Mouse (Mus musculus): ENCODE data around the gene Prss21. TPM values are rescaled to one million over a fixed set of nuclear protein-coding genes. Genes with fewer than 3 reads are reported as not detected.

Prss21 gene
- polyA plus RNA-seq, 1 experiment, result not detected

Other genes with a start within 250 kb of the Prss21 start
- not detected in 2 replicates for gene Mmp25, start 222.8 kb upstream of the Prss21 start, polyA plus RNA-seq (2012)
- not detected in 2 replicates for gene Bicdl2, start 207.6 kb upstream of the Prss21 start, polyA plus RNA-seq (2012)
- gene Hcfc1r1, start 194.5 kb upstream of the Prss21 start, polyA plus RNA-seq (2012), result 35.0 and 35.6 TPM in 2 replicates
- gene Thoc6, start 194.2 kb upstream of the Prss21 start, polyA plus RNA-seq (2012), result 8.8 and 10.0 TPM in 2 replicates
- 0.05 TPM in 1 of 2 replicates, not detected in the other for gene Tnfrsf12a, start 190.6 kb upstream of the Prss21 start, polyA plus RNA-seq (2012)
- gene Cldn6, start 188.8 kb upstream of the Prss21 start, polyA plus RNA-seq (2012), result not detected in 2 replicates
- gene Cldn9, start 184.0 kb upstream of the Prss21 start, polyA plus RNA-seq (2012), result not detected in 2 replicates
- gene 1520401A03Rik, start 145.3 kb upstream of the Prss21 start, polyA plus RNA-seq (2012), result 0.06 TPM in 1 of 2 replicates, not detected in the other
- 46.9 and 56.9 TPM in 2 replicates for gene Pkmyt1, start 141.7 kb upstream of the Prss21 start, polyA plus RNA-seq (2012)
- 2.2 and 3.9 TPM in 2 replicates for gene Paqr4, start 127.2 kb upstream of the Prss21 start, polyA plus RNA-seq (2012)
- 0.02 TPM in 1 of 2 replicates, not detected in the other for gene Kremen2, start 122.2 kb upstream of the Prss21 start, polyA plus RNA-seq (2012)
- gene Flywch1, start 96.5 kb upstream of the Prss21 start, polyA plus RNA-seq (2012), result 1.4 and 2.3 TPM in 2 replicates
- gene Flywch2, start 82.0 kb upstream of the Prss21 start, polyA plus RNA-seq (2012), result 0.06 TPM in 1 of 2 replicates, not detected in the other
- gene Srrm2, start 77.5 kb upstream of the Prss21 start, polyA plus RNA-seq (2012), result 21.7 and 36.5 TPM in 2 replicates
- 109 and 150 TPM in 2 replicates for gene Elob, start 38.9 kb upstream of the Prss21 start, polyA plus RNA-seq (2012)
- not detected in 2 replicates for gene Prss33, start 32.0 kb upstream of the Prss21 start, polyA plus RNA-seq (2012)
- 0.03 TPM in 1 of 2 replicates, not detected in the other for gene Prss32, start 24.2 kb upstream of the Prss21 start, polyA plus RNA-seq (2012)
- 0.05 and 0.09 TPM in 2 replicates for gene Prss41, start 23.9 kb upstream of the Prss21 start, polyA plus RNA-seq (2012)
- gene Dcpp1, start 12.8 kb downstream of the Prss21 start, polyA plus RNA-seq (2012), result not detected in 2 replicates
- not detected in 2 replicates for gene Dcpp2, start 12.8 kb downstream of the Prss21 start, polyA plus RNA-seq (2012)
- gene Dcpp3, start 49.4 kb downstream of the Prss21 start, polyA plus RNA-seq (2012), result not detected in 2 replicates
- not detected in 2 replicates for gene Sbp, start 73.6 kb downstream of the Prss21 start, polyA plus RNA-seq (2012)
- not detected in 2 replicates for gene Sbpl, start 87.2 kb downstream of the Prss21 start, polyA plus RNA-seq (2012)
- gene Prss30, start 112.5 kb downstream of the Prss21 start, polyA plus RNA-seq (2012), result not detected in 2 replicates
- 2.9 and 3.4 TPM in 2 replicates for gene Prss22, start 130.0 kb downstream of the Prss21 start, polyA plus RNA-seq (2012)
- gene Prss27, start 170.1 kb downstream of the Prss21 start, polyA plus RNA-seq (2012), result not detected in 2 replicates
- 0.66 TPM in 2 replicates for gene Kctd5, start 205.4 kb downstream of the Prss21 start, polyA plus RNA-seq (2012)

Data from erythroblast, embryonic 14.5 days (primary cell).